Mouse (Mus musculus): Measurements from ENCODE around the gene Spag7. TPM values are rescaled to one million over a fixed set of nuclear protein-coding genes. Genes with fewer than 3 reads are reported as not detected.

Gene Spag7
- total RNA-seq, 2 experiments from 2014 or later, result 70.4 to 91.3 TPM

Small RNA genes within 50 kb of the gene (microRNA-seq; reads per million reads assigned to microRNA genes)
- gene Mir6925 (ENCODE audit: borderline number of aligned reads in 2 of 2), result 0 reads per million in 2 experiments

Other genes starting within 250 kb of the Spag7 start
- 10 to 100 TPM; 21.4 to 25.4 TPM for gene Arrb2, start 236.8 kb downstream of the Spag7 start, total RNA-seq (2021)
- gene Med11, start 217.5 kb downstream of the Spag7 start, total RNA-seq (2021), result 10 to 100 TPM; 17.0 to 18.0 TPM
- gene Zmynd15, start 210.0 kb downstream of the Spag7 start, total RNA-seq (2021), result 1 to 10 TPM; 2.8 to 2.9 TPM
- gene Cxcl16, start 209.4 kb downstream of the Spag7 start, total RNA-seq (2021), result 10 to 100 TPM; 11.3 to 18.3 TPM
- not detected for gene Tm4sf5, start 164.2 kb downstream of the Spag7 start, total RNA-seq (2021)
- not detected for gene Vmo1, start 154.8 kb downstream of the Spag7 start, total RNA-seq (2021)
- not detected for gene Gltpd2, start 150.2 kb downstream of the Spag7 start, total RNA-seq (2021)
- 100 to 1,000 TPM; 271 to 281 TPM for gene Psmb6, start 144.0 kb downstream of the Spag7 start, total RNA-seq (2021)
- not detected for gene Gm40193, start 136.5 kb downstream of the Spag7 start, total RNA-seq (2021)
- gene Pld2, start 129.4 kb downstream of the Spag7 start, total RNA-seq (2021), result 1 to 10 TPM; 6.8 to 8.2 TPM
- gene Mink1, start 106.5 kb downstream of the Spag7 start, total RNA-seq (2021), result 10 to 100 TPM; 45.8 to 49.6 TPM
- gene 4930544D05Rik, start 53.6 kb downstream of the Spag7 start, total RNA-seq (2021), result not detected
- gene Chrne, start 50.2 kb downstream of the Spag7 start, total RNA-seq (2021), result under 1 TPM in 1 of 2 experiments, not detected in 1; 0.38 TPM
- under 1 TPM in 1 of 2 experiments, not detected in 1; 0.22 TPM for gene Gp1ba, start 30.3 kb downstream of the Spag7 start, total RNA-seq (2021)
- gene Rnf167, start 22.2 kb downstream of the Spag7 start, total RNA-seq (2021), result 10 to 100 TPM; 72.6 to 80.7 TPM
- 100 to 1,000 TPM; 131 to 138 TPM for gene Slc25a11, start 21.9 kb downstream of the Spag7 start, total RNA-seq (2021)
- 100 to 1,000 TPM; 619 to 923 TPM for gene Pfn1, start 14.8 kb downstream of the Spag7 start, total RNA-seq (2021)
- gene Eno3, start 12.2 kb downstream of the Spag7 start, total RNA-seq (2021), result 10 to 100 TPM; 29.0 to 44.2 TPM
- 10 to 100 TPM; 43.7 to 54.7 TPM for gene Camta2, start 18.7 kb upstream of the Spag7 start, total RNA-seq (2021)
- gene Inca1, start 30.7 kb upstream of the Spag7 start, total RNA-seq (2021), result 10 to 100 TPM in 1 of 2 experiments, 1 to 10 TPM in 1; 6.8 to 14.0 TPM
- 100 to 1,000 TPM; 153 to 212 TPM for gene Kif1c, start 31.1 kb upstream of the Spag7 start, total RNA-seq (2021)
- gene Zfp3, start 94.8 kb upstream of the Spag7 start, total RNA-seq (2021), result 1 to 10 TPM; 9.2 to 9.5 TPM
- gene Scimp, start 143.2 kb upstream of the Spag7 start, total RNA-seq (2021), result 1 to 10 TPM; 1.1 to 1.9 TPM
- 100 to 1,000 TPM; 125 to 136 TPM for gene Rabep1, start 175.4 kb upstream of the Spag7 start, total RNA-seq (2021)